In the genomic region with DNA sequence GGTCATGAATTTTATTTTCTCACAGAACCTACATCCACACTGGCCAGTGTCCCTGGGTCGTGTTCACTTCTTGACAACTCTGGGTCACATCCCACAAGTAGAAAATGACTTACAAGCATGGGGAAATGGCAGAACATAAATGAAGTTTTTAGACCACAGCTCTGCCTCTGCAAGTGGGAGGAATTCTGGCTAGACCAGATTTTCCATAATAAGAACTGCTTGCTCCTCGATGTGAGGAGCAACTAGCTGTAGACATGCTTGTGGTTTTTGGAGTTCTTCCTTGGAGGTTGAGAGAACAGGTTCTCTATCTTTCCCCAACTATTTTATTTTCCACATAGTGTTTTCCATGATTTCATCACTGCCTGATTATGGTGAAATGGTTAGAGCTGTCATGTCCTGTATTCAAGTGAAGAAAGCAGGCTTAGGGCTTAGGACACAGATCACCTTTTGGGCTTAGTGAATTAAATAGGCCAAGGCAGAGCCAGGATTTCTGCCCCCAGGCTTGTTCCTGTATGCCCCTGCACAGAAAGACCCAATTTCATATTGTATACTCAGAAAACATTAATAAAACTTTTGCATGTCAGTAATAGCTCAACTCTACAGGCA, we compare ENCODE assay signal across 24 mouse cellular contexts.
DNase-seq lines count a peak whose midpoint lies in the region; ATAC-seq and TF ChIP-seq lines count a peak whose summit lies in the region.
"Had no signal": no experiment of that assay in that cellular context is flagged by ENCODE, and none has a peak within 500 bp of the region (broad histone marks: within the 10 kb centered on the region; RNA-seq: fewer than 3 reads in every experiment).

No protein-coding gene starts in this region.

- H3K4me3 ChIP-seq in heart, embryonic 11.5 days (ENCODE audit: low read depth, low read length): no peak overlapping the region
- H3K4me3 ChIP-seq in lung, postnatal 0 days (ENCODE audit: low read depth, low read length): no peak overlapping the region
- H3K4me3 ChIP-seq: heart, embryonic 13.5 days had no signal

- ATAC-seq in heart, embryonic 11.5 days (replicated peaks; ENCODE audit: insufficient number of reproducible peaks, low FRiP score, low TSS enrichment): no peak
- ATAC-seq in lung, postnatal 0 days: no peak
- no peak for ATAC-seq in megakaryocyte, adult 5-6 weeks (ENCODE audit: poor library complexity, severe bottlenecking)
- ATAC-seq: CD4-positive, CD25-positive, alpha-beta regulatory T cell, adult 4 months; forebrain, embryonic 14.5 days; forebrain, postnatal 0 days; hindbrain, postnatal 0 days; inflammation-experienced regulatory T-cells, adult 6 months; intestine, embryonic 16.5 days had no signal

- peak; percentile 44 for DNase-seq in heart, adult 11 months
- DNase-seq in brain, adult 2 months (ENCODE audit: low read depth, low spot score): peak; percentile 59
- DNase-seq in fat pad, adult 2 months (ENCODE audit: extremely low read depth, low read depth, low spot score): peak; percentile 74
- DNase-seq in lung, postnatal 0 days (ENCODE audit: low spot score): no peak
- DNase-seq: adrenal gland, adult 2 months; adrenal gland, postnatal 25 days; cerebellum, adult 18-20 months; cerebellum, adult 9-10 months; cerebellum, postnatal 14 days; forebrain, postnatal 0 days; gastrocnemius, postnatal 10 days; gastrocnemius, postnatal 36 days; heart, adult 18-20 months; heart, postnatal 14 days; heart, postnatal 4 days had no signal

- H3K4me2 ChIP-seq in heart, embryonic 11.5 days: no peak overlapping the region
- no peak overlapping the region for H3K4me2 ChIP-seq in lung, postnatal 0 days (replicated peaks; ENCODE audit: low read depth, low read length)
- H3K4me2 ChIP-seq: heart, embryonic 13.5 days; hindbrain, embryonic 14.5 days had no signal

- H3K27me3 ChIP-seq in heart, embryonic 11.5 days (ENCODE audit: control insufficient read depth, insufficient read depth, low read length): no peaks in the 10 kb centered on the region
- no peaks in the 10 kb centered on the region for H3K27me3 ChIP-seq in lung, postnatal 0 days (replicated peaks; ENCODE audit: insufficient read depth, low read length)
- H3K27me3 ChIP-seq: heart, embryonic 13.5 days had no signal

- H3K36me3 ChIP-seq in heart, embryonic 11.5 days (ENCODE audit: control insufficient read depth, insufficient read depth, low read length): no peaks in the 10 kb centered on the region
- H3K36me3 ChIP-seq in lung, postnatal 0 days (ENCODE audit: insufficient read depth, low read length): no peaks in the 10 kb centered on the region

- H3K9me3 ChIP-seq in heart, embryonic 11.5 days (replicated peaks; ENCODE audit: control insufficient read depth, low read length): no peaks in the 10 kb centered on the region
- H3K9me3 ChIP-seq in lung, postnatal 0 days (ENCODE audit: low read length): no peaks in the 10 kb centered on the region
- H3K9me3 ChIP-seq: heart, embryonic 13.5 days had no signal

- WGBS in heart, embryonic 11.5 days (ENCODE audit: insufficient replicate concordance): 80% methylated on average over 2 of the region's 2 CpGs
- 84% methylated on average over 2 of the region's 2 CpGs for WGBS in lung, postnatal 0 days

- no peaks in the 10 kb centered on the region for H3K4me1 ChIP-seq in heart, embryonic 11.5 days (ENCODE audit: control insufficient read depth, insufficient read depth, low read length)
- H3K4me1 ChIP-seq in lung, postnatal 0 days (ENCODE audit: insufficient read depth, low read depth, low read length): no peaks in the 10 kb centered on the region

- H3K27ac ChIP-seq in heart, embryonic 11.5 days (ENCODE audit: low read depth, low read length): no peak overlapping the region
- H3K27ac ChIP-seq in lung, postnatal 0 days (ENCODE audit: low read length): no peak overlapping the region
- H3K27ac ChIP-seq: heart, embryonic 13.5 days; hindbrain, embryonic 14.5 days; hindbrain, postnatal 0 days had no signal

- TF ChIP-seq EP300 in lung, postnatal 0 days (IDR thresholded peaks at IDR 0.05): no peak

- no peak overlapping the region for H3K9ac ChIP-seq in heart, embryonic 11.5 days (ENCODE audit: low read depth, low read length)
- H3K9ac ChIP-seq in lung, postnatal 0 days (replicated peaks; ENCODE audit: low read depth): no peak overlapping the region
- H3K9ac ChIP-seq: forebrain, postnatal 0 days; heart, embryonic 13.5 days; hindbrain, embryonic 14.5 days had no signal

- no peak for TF ChIP-seq CTCF in lung, postnatal 0 days (IDR thresholded peaks at IDR 0.05)
